Mouse (Mus musculus) CD4-positive naive resting alpha-beta T cell, adult 76 days (primary cell): ENCODE results near the gene Habp4. TPM values are rescaled to one million over a fixed set of nuclear protein-coding genes. Genes with fewer than 3 reads are reported as not detected.

ENCODE experiments used
- total RNA-seq: library from RNA; stranded (reverse); gene quantifications from one replicate; pipeline ENCODE4 v1.2.4, GENCODE M21; 2023

The Habp4 gene
- 13.9 TPM for total RNA-seq

GRCm38 (mm10) chr13:64161548-64161915 is at the start of gene Habp4:
Gene Habp4 (plus strand): TSS chr13:64161824.

DNA sequence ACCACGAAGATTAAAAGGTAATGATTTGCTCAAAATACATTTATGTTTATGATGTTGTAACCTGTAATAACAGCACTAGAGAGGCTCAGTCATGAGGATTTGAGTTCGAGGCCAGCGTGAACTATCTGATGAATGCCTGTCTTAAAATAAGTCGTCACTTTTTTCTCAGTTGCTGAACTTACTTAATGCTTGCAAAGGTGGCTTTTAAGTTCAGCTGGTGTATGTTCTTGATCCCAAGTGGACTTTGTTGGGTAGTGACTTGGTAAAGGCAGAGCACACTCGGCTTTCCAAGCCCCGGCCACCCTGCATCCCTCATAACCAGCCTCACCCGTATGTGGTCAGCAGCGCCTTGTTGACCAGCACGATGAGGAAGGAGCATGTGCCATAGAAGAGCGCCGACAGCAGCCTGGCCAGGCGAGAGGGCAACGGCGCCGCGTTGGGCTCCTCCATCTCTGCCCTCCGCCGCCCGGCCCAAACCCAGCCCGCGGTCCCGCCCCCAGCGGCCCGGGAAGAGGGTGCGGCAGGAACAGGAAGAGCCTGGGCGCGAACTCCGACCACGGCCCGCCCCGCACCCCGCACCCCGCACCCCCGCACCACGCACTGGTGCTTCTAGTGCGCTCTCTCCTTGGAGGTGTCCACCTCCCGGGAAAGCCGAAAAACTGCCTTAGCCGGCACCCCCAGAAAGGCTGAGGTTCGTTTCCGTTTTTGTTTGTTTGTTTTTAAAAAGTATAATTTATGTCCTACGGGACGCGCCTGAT is 32.6 kb upstream of the Habp4 start, which contains the start of gene Slc35d2:
Gene Slc35d2, minus strand, starts transcription at position 511 of the 758 bp plus-strand sequence.

GRCm38 (mm10) chr13:64153083-64153682 is 8.4 kb upstream of the Habp4 start, which contains the start of gene Zfp367:
Gene Zfp367 (minus strand): TSS chr13:64153202.

Other genes starting within 250 kb of the Habp4 start
- gene Hsd17b3, start 72.6 kb upstream of the Habp4 start, total RNA-seq = not detected
- 14.9 TPM for gene Slc35d2, start 32.5 kb upstream of the Habp4 start, total RNA-seq
- gene Zfp367, start 8.6 kb upstream of the Habp4 start, total RNA-seq = 6.6 TPM
- 18.8 TPM for gene Cdc14b, start 113.5 kb downstream of the Habp4 start, total RNA-seq
- 46.8 TPM for gene Aaed1, start 150.9 kb downstream of the Habp4 start, total RNA-seq
- 30.1 TPM for gene Ctsl, start 209.1 kb downstream of the Habp4 start, total RNA-seq